Mouse (Mus musculus) kidney, postnatal 36 days (tissue): ENCODE measurements around the gene Mmp15.

Experiments
- DNase-seq, 2 experiments: peaks; one replicate each; pipeline ENCODE4 v3.0.0; 2021 to 2022; ENCODE audit warnings: mixed read lengths in 2 of 2

The Mmp15 gene

DNA sequence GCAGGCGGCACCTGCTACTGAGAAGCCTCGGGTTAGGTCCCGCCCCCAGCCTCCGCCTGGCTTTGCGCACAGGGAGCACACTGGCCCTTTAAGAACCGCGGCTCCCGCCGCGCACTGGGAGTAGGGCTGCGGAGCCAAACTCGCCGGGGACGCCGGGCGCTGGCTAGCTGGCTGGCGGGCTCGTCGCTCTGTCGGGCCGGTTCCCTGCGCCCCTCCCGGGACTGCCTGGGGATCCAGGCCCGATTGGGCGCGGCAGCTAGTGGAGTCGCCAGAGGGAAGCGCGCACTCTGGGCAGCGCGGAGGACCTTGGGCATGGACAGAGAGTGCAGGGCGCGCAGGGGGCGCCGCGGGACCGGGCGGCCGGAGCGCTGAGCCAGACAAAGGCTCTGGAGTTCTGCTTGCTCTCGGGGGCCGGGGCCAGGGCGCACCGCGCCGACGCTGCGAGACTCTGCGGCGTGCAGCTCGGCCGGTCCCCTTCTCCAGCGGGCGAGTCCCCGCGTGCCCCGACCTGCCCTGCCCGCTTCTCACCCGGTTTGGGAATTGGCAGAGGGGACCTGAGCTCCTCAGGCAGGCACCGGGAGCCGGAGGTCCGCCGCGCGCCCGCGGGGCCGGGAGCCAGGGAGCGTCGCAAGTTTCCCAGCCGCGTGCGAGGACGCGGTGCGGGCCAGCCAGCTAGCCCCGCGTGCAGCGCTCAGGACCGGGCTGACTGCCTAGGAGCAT lies at the start of gene Mmp15:
Gene Mmp15 (plus strand): TSS at position 118 of the 720 bp plus-strand sequence.
- DNase-seq, result peak; percentile 62 to 82

DNA sequence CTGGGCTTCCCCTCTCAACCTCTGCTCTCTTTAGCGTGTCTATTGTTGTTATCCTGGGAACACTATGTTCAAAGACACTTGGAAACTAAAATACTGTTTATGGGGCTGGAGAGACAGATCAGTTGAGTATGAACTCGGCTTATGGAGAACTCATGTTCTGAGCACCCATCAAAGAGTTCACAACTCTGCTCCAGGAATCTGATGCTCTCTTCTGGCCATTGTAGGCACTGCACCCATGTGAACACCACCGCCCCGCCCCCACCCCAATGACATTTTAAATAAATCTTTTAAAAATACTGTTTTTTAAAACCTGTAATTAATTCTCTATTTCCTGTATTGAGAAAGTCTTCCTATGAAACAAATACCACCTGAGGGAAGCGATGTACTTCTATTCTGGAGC lies 49.7 kb upstream of the Mmp15 start:
- peak; percentile 26 to 79 for DNase-seq

DNA sequence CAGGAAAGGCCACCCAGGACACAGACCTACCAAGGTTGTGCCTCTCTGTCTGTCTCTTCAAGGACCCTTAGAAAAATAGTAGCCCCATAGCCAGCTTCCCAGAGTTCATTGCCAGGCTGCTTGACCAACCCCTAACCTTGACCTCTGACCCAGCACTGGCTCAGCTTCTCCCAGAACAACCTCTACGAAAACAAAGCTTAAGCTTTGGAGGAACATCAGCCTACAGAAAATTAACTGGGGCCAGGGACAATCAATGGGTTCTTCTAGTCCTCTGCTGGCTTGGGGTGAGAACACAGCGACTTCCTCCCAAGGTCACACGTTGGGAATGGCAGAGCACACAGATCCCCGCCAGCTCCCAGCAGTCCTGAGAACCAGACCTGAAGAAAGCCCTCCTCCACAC lies 46.5 kb upstream of the Mmp15 start:
- DNase-seq, result no peak

DNA sequence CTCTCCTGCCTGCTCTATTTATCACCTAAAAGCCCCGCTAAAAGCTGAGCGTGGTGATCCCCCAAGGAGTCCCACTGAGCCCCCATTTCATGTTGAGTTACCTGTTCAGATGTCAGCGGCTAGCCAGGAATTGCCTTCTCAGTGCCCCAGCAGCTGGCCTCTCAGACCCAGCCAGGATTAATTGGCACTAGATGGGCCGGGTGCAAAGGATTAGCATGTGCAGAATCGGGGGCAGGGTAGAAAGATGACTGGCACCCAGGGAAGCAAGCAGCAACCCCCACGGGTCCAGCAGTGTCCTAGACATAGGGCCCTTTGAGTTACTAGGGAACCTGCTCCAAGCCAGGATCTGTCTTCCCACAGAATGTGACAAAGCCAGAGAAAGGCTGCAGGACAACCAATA lies 45.6 kb upstream of the Mmp15 start, which contains the start of gene Cngb1:
Gene Cngb1 (minus strand): TSS at position 155 of the 400 bp plus-strand sequence.
- DNase-seq, result no peak

DNA sequence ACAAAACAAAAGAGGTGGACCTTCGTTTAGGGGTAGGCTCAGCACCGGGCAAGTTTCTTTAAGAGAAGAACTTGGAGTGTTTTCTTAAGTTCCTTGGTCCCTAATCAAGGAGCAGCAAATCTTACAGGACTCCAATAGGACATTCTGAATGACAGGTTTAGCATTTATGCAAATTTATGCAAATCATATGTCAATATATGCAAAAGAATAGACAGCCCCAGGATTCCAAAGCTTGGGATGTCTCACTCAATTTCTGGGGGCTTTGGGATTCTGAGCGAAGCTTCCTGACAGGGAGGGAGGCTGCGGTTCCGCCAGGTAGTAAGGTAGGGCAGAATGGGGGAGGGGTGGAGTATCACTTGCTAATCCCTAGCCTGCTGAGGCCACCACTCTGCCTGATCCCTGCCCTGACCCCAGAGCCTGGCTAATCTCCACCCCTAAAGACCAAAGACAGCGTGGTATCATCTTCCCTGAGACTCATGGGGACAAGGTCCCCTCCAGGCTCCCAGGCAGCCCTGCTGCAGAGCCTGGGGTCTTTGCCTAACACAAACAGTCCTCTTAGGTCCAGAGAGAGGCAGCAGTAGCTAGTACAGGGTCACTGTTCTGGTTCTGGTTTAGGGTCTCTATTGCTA lies 41.6 kb upstream of the Mmp15 start, which contains the start of gene Tepp:
Gene Tepp (plus strand): TSS at position 225 of the 629 bp plus-strand sequence.
- DNase-seq, result no peak

DNA sequence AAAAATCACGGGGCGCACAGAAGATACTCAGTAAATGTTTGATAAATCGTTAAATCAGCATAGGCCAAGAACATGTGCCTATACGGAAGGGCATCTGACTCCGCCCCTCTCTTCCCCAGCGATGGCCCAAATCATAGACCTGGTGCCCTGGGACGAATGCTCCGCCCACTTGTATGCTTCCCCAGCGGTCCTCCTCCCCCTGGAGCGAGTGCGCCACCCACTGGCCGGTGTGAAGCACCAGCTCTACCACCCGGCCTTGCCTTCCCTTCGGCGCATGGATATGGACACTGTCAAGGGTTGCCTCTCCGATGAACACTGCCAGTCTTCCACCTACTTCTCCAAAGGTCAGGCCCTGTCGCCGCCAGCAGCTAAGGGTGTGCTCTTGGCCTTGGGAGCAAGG lies 39.2 kb upstream of the Mmp15 start:
- peak in 1 of 2 experiments; percentile 48 for DNase-seq

DNA sequence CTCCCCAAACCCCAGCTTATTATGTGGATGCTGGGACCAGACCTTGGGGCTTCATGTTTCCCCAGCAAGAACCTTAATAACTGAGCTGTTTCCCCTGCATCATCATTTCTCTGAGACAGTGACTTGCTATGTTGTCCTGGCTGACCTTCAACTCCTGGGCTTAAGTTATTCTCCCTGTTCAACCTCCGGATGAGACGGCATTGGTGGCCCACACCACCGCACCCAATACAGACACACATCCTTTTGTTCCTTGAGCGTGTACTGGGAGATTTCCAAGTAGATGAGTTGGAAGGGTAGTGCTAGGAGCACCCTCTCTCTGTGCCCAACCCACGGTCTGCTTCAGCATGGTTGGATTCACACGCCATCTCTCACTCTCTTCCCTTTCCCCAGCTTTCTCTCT lies 38.2 kb upstream of the Mmp15 start:
- no peak for DNase-seq

DNA sequence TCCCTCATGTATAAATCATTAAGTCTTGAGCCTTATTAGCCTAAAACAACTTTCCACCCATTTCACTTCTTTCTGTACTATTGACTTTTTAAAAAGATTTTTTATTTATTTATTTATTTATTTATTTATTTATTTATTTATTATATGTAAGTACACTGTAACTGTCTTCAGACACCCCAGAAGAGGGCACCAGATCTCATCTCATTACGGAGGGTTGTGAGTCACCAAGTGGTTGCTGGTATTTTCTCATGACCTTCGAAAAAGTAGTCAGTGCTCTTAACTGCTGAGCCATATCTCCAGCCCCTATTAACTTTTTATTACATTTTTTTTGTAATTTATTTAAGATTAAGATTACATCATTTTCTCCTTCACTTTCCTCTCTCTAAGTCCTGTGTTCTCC lies 37.4 kb upstream of the Mmp15 start:
- DNase-seq, result no peak

DNA sequence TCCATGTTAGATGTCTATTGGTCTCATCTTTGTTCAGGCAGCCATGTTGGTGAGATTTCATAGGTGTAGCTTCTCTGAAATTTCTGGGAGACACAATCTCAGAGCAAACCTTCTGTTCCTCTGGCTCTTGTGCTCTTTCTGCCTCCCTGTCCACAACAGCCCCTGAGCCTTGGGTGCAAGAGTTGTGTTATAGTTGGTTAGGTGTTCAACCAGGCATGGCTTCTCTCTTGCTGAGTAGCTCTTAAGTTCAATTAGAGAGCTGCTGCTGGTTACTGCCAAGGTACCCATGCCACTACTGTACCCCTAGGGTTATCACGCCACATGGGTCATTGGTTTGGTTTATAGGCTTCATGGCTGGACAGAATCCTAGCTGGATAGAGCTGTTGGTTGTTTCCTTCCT lies 36.7 kb upstream of the Mmp15 start:
- DNase-seq, result peak; percentile 24 to 25

DNA sequence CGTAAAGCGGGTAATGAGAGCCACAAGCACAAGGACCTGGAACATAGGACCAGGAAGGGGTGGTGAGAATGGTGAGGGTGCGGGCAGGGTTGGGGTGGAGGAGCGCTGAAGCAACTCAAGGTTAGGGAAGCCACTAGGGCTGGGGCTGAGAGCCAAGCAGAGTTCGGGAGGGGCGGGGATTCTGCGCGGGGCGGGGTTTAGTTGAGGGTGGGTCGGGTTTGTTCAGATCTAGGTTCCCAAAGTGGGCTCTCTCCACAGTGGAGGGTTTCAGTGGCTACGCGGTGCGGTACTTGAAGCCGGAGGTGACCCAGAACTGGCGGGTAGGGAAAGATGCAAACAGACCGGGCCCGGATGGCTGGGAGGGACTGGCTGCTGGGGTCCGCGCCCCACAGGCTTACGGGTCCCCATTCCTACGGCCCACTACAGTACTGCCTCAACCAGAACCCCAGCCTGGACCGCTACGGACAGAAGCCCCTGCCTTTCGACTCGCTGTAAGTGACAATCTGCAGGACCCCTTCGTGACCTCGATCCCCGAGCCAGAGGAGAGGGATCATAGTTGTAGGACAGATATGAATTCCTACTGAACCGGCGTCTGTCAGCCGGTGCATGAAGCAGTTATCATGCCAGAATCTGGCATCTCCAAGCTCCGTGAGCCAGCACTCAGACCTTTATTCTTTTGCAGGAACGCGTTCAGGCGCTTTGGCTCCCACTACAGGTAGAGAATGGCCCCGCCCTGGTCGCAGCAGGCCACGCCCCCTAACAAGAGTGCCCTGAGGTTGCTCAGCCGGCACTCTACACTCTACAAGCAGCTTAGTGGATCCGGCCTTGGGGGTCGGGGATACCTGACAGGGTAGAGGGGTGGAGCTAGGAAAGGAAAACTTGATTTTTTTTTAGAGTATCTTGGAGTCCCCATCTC lies 31.6 kb upstream of the Mmp15 start:
- peak; percentile 89 to 94 for DNase-seq

DNA sequence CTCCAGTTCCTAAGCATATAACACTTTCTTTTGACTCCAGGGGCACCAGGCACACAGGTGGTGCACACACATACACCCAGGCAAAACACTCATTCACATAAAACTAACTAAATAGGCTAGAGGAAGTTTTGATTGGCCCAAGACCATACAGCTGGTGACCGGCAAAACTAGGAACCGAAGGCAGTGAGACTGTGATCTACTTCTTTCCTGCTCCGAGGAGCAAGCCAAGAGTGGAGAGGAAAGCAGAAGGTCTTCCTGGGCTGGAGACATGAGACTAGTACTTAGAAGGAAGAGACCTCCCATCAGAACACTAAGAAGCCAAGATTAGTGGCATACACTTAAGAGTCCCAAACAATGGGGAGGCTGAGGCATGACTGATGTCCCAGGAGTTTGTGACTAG lies 28.9 kb upstream of the Mmp15 start:
- DNase-seq, result no peak

DNA sequence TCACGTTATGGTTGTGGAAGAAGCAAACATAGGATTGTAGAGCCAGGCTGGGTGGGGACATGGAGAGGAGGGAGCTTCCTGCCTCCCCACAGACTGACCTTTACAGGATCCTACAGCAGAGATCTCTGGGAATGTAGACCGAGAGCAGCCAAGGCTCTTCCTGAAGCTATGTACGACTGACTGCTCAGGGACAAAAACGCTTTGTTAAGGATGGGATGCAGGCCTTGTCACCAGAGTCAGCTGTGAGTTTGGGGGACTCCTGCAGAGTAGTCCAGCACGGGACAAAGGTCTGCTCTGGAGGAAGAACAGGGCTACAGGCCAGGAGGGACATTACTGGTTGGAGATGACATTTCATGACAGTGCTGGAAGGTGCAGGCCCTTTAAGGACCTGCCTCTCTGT lies 27.4 kb upstream of the Mmp15 start:
- no peak for DNase-seq

DNA sequence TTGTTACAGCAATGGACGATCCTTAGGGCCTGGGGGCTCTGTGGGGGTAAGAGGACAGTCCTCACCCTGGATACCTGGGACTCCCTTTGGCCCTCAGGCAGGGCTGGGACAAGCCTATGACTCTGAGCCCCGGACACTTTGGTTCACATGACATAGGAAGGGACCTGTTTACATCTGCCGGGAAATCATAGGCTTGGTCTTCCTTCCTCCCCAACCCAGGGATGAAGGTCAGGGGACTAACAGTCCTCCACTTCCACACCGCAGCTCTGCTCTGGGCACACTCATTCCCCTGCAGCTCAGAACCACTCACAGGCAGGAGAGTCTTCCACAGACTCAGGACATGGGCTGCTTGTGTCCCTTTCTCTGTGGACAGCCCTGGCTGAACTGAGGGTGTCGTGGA lies 25.2 kb upstream of the Mmp15 start:
- no peak for DNase-seq

DNA sequence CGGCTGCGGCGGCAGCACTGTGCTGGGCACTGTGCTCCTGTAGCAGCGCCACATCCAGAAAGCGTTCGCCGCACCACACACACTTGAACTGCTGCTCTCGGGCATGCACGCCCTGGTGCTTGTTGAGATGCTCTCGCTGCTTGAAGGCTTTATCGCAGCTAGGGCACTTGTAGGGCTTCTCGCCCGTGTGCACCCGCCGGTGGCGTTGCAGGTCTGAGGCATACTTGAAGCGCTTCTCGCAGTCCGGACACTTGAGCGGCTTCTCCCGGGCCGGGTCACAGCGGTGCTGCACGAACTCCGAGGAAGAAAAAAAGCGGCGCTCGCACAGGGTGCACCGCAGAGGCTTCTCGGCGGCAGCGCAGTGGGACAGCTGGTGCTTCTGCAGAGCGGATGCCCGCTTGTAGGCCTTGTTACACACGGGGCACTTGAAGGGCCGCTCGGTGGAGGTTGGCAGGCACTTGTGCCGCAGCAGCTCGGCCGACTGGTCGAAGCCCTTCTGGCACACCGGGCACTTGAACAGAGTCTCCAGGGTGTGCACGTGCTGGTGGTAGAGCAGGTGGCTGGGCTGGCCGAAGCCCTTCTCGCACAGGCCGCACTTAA lies 24.1 kb upstream of the Mmp15 start:
- no peak for DNase-seq

DNA sequence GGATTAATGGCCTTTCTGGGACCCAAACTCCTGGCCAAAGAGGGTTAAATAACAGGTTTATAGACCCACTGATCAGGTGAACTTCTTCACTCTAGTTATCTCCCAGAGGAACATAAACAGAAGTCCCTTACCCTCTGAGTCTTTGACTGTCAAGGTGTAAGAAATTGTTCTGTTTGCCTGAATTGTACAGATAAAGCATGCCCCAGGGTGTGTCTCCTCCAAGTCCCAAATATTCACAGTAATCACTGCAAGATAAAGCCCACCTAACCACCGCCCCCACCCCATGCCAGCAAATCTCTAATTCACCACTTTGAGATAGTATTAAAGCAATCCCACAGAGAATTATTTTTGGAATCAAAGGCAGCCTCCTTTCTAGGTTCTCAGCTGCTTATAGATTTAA lies 21.7 kb upstream of the Mmp15 start:
- DNase-seq, result no peak

DNA sequence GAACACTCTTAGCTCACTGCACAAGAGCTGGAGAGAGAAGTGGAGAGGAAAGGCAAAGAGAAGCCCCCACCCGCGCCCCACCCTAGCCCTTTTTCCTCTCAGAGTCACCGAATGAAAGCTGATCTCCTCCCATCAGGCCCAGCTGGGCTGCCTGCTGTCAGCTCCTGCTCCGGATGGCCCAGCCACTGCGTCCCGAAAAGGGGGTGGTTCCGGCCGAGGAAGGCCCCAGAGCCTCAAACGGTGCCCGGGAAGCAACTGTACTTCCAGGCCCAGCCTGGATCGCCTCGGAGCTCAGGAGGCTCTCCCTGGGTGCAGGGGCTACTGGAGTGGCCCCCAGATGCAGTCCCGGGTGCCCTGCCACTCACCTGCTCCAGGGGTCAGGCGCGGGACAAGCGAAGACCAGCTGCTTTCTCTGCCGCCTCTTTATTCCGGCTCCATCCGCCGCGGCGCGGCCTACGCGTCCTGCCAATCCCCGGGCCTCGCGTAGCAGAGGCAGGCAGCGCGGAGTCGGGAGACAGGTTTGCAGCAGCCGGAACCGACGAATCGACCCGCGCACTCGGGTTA lies 20.8 kb upstream of the Mmp15 start:
- peak; percentile 62 to 78 for DNase-seq

DNA sequence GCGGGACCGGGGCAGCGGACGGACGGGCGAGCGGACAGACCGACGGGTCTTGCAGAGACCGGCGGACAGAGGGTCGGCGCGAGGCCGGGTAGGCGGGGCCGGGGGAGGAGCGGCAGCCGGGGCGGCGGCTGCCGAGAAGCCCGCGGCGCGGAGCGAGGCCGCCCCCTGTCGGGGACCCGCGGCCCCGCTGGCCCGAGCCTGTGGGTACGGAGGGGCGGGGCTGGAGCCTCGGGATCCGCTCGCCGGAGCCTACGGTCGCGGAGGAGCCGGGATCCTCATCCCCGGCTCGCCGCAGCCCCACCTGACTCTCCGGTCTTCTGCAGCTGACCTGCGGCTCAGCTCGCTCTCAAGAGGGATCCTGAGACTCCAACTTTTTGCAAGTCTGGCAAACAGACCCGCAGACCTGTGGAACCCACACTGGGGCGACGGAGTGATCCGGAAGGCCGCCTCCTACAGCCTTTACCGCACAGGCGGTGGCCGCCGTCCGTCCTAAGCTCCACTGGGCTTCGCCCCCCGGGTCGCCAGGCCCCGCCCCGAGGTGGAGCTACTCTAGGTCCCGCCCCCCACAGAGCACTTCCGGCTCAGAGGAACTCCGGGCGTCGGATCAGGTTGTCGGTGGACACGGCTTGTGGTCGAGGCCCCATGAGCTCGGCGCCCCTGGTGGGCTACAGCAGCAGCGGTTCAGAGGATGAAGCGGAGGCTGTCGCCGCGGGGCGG lies 20.2 kb upstream of the Mmp15 start, which contains the start of the genes Zfp319 and Usb1:
Gene Zfp319 (minus strand): TSS at position 231 of the 717 bp plus-strand sequence.
Gene Usb1 (plus strand): TSS at position 565 of the 717 bp plus-strand sequence.
- DNase-seq, result peak; percentile 95 to 97

DNA sequence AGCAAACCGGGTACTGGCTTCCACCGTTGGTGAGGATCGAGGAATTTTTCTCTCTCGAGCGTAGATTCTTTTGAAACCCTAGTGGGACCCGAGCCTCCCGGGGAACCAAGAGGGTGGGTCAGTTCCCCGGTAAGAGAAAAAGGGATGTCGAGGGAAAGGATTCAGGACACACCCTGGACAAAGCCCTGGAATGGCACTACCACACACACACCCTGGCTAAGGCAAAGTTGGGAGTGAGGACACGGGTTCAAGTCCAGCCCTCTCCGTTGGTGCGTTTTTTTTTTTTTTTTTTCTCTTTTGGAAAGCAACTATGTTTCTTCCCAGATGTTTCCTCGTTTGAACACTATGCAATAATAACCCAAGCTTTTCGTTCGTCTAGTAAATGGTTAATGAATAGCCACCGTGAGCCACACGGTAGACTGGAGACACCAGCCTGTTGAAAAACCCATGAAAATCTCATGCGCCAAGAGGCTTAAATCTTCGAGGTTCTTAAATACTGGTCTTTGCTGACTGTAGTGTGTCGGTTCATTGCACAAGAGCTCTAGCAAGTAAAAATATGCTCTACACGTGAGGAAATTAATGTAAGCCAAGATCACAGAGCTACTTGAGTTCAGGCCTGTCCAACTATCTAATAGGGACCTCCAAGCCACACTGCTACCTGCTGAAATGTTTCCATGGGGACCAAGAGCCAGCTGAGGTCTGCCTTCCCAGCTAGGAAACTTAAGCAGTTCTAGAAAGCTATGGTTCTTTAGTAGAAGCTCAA lies 19.4 kb upstream of the Mmp15 start:
- DNase-seq, result no peak

DNA sequence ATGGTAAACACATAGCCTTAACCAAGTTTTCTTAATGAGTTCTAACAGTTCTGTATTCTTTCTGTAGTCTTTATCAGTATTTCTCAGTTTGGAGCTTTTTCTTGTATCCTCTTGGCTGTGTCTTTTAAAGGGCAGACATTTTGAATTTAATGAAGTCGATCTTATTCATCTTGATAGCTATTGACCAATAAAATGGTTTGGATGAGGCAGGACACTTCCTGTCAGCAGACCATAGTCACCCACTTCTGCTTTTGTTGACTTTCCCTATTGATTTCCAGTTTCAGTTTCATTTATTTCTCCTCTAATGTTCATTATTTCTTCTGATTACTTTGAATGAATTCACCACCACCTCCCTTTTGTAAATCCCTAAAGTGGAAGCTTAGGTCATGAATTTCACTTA lies 16.4 kb upstream of the Mmp15 start:
- no peak for DNase-seq

DNA sequence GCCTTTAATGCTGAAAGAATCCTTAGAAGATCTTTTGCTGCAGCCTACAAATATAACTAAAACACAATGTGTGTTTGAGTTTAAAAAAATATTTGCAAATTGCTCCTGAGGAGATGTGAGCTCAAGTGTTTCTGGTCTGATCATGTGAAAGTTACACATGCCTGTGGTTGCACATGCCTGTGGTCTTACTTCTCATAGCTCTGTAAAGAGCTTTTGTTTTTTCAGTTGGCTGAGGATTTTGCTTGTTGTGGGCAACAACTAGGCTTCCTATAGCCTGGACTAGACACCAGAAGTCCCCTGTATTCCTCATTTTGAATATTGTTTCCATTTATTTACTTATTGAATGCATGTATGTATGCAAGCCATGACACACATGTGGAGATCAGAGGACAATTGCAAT lies 15.7 kb upstream of the Mmp15 start:
- DNase-seq, result no peak

DNA sequence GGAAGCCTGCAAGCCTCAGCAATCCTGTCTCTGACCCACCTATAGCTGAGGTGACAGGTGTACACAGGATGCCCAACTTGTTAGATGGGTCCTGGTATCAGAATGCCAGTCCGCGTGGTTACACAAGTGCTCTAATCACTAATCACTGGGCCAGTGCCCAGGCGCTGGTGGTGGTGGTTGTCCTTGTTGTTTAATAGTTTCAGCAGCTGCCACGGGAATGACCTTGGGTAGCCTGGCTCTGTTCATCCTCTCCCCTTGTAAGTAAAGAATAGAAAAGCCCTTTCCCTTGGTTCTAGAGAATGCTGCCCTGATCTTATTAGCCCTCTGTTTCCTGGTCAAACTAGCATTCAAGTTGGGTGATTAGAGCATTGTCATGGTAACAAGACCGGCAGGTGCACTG lies 10.3 kb upstream of the Mmp15 start:
- DNase-seq, result peak in 1 of 2 experiments; percentile 34
